Mouse (Mus musculus) megakaryocyte, embryonic 14.5 days (primary cell): Measurements from ENCODE around the gene Fkbp7. TPM values are rescaled to one million over a fixed set of nuclear protein-coding genes. Genes with fewer than 3 reads are reported as not detected.
A peak's percentile ranks its signal among the peaks of the same experiment; 100 is the strongest.

Experiments used
- H3K27me3 ChIP-seq: replicated peaks from 2 replicates; pipeline ENCODE3; 2012; ENCODE audit warnings: inconsistent platforms
- H3K36me3 ChIP-seq: replicated peaks from 2 replicates; pipeline ENCODE3; 2012; ENCODE audit warnings: low read length, inconsistent platforms, mixed read lengths
- H3K4me1 ChIP-seq: 2 replicates; pipeline ENCODE4 v1.6.1; 2012; ENCODE audit warnings: inconsistent platforms
- H3K4me3 ChIP-seq: replicated peaks from 2 replicates; pipeline ENCODE3; 2012; ENCODE audit warnings: moderate library complexity, mild to moderate bottlenecking, inconsistent platforms
- H3K9me3 ChIP-seq: 2 replicates; pipeline ENCODE4 v1.6.1; 2012; ENCODE audit warnings: inconsistent platforms
- FLI1 ChIP-seq: IDR thresholded peaks from 2 replicates; pipeline ENCODE4 v1.6.1; 2012; ENCODE audit warnings: low read length, inconsistent platforms, mixed read lengths
- GATA1 ChIP-seq: IDR thresholded peaks from 3 replicates; pipeline ENCODE4 v1.6.1; 2012; ENCODE audit warnings: mixed read lengths, low read length, inconsistent platforms, borderline replicate concordance
- polyA plus RNA-seq: library from polyadenylated mRNA; stranded (reverse); fragments of >175 nt; gene quantifications from 2 replicates; pipeline ENCODE4 v1.2.3, GENCODE M21; 2012; ENCODE audit warnings: low replicate concordance; ENCODE audit not compliant: insufficient read depth

The Fkbp7 gene
- polyA plus RNA-seq = not detected in 2 replicates

DNA sequence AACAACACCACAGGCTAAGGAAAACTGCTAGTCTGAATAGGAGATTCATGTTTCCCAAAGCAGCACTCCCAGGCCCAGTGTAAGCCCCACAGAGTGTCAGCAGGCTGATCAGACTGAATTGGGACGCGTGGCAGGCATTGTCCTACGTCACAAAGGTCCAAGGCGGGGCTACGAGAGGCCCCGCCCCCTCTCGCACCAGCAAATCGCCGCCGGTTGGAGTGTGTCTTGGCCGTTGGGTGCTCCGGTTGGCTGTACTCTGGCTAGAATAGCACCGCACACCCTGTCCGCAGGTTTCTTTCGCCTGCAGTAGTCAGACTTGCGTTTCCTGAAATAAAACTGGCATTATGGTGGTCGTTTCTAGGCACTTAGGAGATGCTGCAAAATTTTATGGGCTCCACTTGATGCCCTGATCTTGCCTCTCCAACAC, at the start of gene Fkbp7:
Gene Fkbp7, minus strand, starts transcription at position 151 of the 427 bp plus-strand sequence.
- H3K4me1 ChIP-seq = peaks cover 55% of the 10 kb centered on the region
- peak within 1 kb of the TSS; percentile 94 for H3K4me3 ChIP-seq
- no peaks in the 10 kb centered on the region for H3K27me3 ChIP-seq
- peaks cover 18% of the 10 kb centered on the region for H3K36me3 ChIP-seq
- TF ChIP-seq FLI1 (no peak), GATA1 (no peak)
- H3K9me3 ChIP-seq = no peaks in the 10 kb centered on the region

DNA sequence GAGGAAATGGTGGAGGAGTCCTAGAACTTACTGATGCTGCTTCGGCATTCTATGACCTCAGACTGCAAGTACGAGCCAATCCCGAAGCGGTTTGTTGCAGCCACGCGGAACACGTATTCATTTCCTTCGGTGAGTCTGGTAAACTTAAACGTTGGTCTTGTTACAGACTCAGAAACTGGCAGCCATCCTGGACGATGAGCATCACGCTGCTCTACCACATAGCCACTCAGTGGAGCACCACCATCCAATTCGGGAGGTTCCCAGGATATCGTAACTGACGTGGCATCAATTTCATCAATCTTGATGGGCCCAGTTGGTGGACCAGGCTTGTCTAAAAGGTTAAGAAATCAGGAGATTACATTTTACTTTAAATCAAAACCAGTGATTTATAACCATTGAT, 46.7 kb upstream of the Fkbp7 start:
- no peaks in the 10 kb centered on the region for H3K4me1 ChIP-seq
- H3K9me3 ChIP-seq = peaks cover 82% of the 10 kb centered on the region
- TF ChIP-seq FLI1 = no peak
- TF ChIP-seq GATA1 = no peak
- no peak overlapping the region for H3K4me3 ChIP-seq
- peaks cover 8% of the 10 kb centered on the region for H3K36me3 ChIP-seq
- no peaks in the 10 kb centered on the region for H3K27me3 ChIP-seq

DNA sequence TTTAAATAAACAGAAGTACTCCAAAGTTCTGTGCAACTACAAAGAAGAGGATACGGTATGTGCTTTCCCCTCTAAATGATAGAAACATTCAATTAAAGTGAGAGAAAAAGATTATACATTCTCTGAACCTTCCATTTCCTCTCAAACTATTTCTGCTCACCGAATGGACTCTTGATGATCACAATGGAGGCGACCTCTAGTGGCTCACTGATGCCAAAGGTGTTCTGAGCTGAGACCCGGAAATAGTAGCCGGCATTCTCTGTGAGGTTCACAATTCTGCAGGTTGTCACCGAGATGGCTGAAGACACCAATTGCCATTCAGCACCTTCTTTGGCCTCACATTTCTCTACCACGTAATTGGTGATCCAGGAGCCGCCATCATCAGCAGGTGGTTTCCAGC, 42.1 kb upstream of the Fkbp7 start:
- H3K9me3 ChIP-seq = peaks cover 91% of the 10 kb centered on the region
- no peaks in the 10 kb centered on the region for H3K4me1 ChIP-seq
- TF ChIP-seq FLI1 (no peak), GATA1 (no peak)
- no peak overlapping the region for H3K4me3 ChIP-seq
- no peaks in the 10 kb centered on the region for H3K27me3 ChIP-seq
- H3K36me3 ChIP-seq = peaks cover 47% of the 10 kb centered on the region

DNA sequence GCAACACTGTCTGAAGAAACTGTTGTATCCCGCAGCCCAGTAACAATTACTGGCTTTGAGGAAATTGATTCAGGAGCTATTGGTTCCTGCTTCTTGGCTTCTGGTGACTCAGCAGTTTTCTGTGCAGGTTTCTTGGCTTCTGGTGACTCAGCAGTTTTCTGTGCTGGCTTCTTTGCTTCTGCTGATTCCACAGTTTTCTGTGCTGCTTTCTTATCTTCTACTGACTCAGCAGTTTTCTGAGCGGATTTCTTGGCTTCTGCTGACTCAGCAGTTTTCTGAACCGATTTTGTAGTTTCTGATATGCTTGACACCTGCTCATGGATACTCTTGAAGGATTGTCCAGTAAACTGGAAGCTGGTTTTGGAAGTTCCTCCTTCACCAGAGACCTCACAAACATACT, 35.6 kb upstream of the Fkbp7 start:
- Histone ChIP-seq H3K4me1 (no peaks in the 10 kb centered on the region), H3K27me3 (no peaks in the 10 kb centered on the region), H3K9me3 (peaks cover 58% of the 10 kb centered on the region), H3K4me3 (no peak overlapping the region), H3K36me3 (peaks cover 56% of the 10 kb centered on the region)
- no peak for TF ChIP-seq FLI1
- TF ChIP-seq GATA1 = no peak

DNA sequence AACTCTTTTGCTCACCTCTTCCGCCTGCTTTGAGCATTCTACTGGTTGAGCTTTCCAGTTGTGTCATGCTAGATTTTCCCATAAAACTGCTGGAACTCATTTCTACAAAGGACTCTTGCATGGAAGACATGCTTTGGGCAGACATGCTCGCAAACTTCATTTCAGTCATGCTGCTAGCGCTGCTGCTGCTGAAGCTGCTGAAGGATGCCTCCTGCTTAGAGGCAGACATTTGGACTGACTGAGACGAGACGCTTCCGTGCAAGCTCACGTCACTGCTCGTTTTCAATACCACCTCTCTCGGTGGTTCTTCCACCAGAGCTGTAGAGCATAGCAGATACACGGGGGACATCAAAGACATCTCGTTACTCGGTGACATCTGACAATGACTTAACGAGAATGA, 32.7 kb upstream of the Fkbp7 start:
- TF ChIP-seq FLI1 (no peak), GATA1 (no peak)
- no peaks in the 10 kb centered on the region for H3K27me3 ChIP-seq
- no peak overlapping the region for H3K4me3 ChIP-seq
- no peaks in the 10 kb centered on the region for H3K4me1 ChIP-seq
- peaks cover 59% of the 10 kb centered on the region for H3K36me3 ChIP-seq
- H3K9me3 ChIP-seq = peaks cover 29% of the 10 kb centered on the region

DNA sequence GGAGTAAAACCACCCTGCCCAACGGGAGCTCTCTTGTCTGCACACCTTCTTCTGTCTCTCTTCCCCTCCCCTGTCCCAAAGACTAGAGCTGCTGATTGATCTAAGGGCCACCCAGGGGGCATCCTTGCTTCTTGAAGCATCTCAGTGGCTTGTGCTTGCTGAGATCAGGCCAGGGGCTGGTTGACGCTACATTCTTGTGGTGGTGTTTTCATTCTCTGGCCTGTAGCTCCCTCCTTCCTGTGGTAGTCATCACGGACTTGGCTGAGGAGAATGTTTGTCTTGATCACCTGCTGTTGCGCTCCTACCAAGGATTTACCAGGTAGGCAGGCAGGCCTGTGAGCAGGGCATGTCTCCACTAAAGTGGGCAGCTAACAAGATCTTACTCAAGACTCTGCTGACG, 29.8 kb upstream of the Fkbp7 start:
- no peak for TF ChIP-seq GATA1
- no peak for TF ChIP-seq FLI1
- H3K4me3 ChIP-seq = no peak overlapping the region
- no peaks in the 10 kb centered on the region for H3K4me1 ChIP-seq
- 0 out of 2 replicates have a peak, but pooled peaks cover 7% of the 10 kb centered on the region for H3K9me3 ChIP-seq
- no peaks in the 10 kb centered on the region for H3K27me3 ChIP-seq
- peaks cover 67% of the 10 kb centered on the region for H3K36me3 ChIP-seq

DNA sequence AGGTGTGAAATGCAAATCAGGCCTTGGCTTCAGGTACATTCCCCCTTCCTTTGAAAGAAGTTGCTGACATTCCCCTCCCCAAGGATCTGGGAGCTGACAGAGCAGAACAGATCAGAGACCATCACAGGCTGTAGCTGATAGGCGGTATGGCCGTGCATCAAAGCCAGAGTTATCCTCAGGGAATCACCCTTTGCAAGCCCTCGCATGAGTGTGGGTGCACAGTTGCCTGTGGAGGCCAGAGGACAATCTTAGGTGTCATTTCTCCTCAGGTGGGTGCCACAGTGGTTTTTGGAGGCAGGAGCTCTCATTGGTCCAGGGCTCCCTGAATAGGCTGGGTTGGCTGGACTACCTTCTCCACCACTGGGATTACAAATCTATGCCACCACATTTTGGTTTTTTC, 29.3 kb upstream of the Fkbp7 start:
- no peak overlapping the region for H3K4me3 ChIP-seq
- H3K27me3 ChIP-seq = no peaks in the 10 kb centered on the region
- H3K9me3 ChIP-seq = 0 out of 2 replicates have a peak, but pooled peaks cover 7% of the 10 kb centered on the region
- TF ChIP-seq FLI1 = no peak
- no peak for TF ChIP-seq GATA1
- H3K4me1 ChIP-seq = no peaks in the 10 kb centered on the region
- peaks cover 73% of the 10 kb centered on the region for H3K36me3 ChIP-seq

DNA sequence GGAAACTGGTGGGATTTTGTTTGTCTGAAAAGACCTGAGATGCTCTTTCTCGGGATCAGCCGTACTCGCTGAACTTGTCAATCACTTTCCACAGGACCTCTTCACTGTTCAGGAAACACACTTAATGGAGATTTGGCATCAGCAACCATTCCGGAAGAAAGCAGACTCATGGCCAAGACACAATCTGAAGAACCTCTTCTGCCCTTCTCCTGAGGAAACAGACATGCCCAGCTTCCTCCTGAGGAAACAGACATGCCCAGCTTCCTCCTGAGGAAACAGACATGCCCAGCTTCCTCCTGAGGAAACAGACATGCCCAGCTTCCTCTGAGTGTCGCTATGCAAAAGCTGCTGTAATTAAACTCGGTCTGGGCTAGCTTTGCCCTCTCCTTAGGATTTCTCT, 22.4 kb upstream of the Fkbp7 start:
- no peaks in the 10 kb centered on the region for H3K9me3 ChIP-seq
- H3K4me3 ChIP-seq = no peak overlapping the region
- peaks cover 12% of the 10 kb centered on the region for H3K4me1 ChIP-seq
- H3K36me3 ChIP-seq = peaks cover 95% of the 10 kb centered on the region
- no peak for TF ChIP-seq FLI1
- no peak for TF ChIP-seq GATA1
- no peaks in the 10 kb centered on the region for H3K27me3 ChIP-seq

DNA sequence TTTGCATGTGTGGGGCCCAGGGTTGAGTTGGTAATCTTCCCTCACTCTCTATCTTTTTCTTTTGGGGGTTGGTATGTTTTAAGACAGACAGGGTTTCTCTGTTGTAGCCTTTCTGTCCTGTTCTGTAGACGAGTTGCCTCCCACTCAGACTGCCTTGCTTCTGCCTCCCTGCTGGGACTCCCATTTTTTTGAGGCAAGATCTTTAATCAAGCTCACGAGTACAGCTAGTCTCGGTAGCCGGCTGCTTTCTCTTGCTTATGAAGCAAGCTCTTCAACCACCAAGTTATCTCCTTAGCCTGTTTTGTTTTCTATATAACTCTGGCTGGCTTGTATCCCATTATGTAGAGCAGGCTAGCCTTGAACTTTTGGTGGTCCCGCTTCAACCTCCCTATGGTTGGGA, 20.8 kb upstream of the Fkbp7 start:
- Histone ChIP-seq H3K4me1 (peaks cover 20% of the 10 kb centered on the region), H3K27me3 (no peaks in the 10 kb centered on the region), H3K4me3 (no peak overlapping the region), H3K36me3 (peaks cover 92% of the 10 kb centered on the region), H3K9me3 (no peaks in the 10 kb centered on the region)
- TF ChIP-seq GATA1 = no peak

DNA sequence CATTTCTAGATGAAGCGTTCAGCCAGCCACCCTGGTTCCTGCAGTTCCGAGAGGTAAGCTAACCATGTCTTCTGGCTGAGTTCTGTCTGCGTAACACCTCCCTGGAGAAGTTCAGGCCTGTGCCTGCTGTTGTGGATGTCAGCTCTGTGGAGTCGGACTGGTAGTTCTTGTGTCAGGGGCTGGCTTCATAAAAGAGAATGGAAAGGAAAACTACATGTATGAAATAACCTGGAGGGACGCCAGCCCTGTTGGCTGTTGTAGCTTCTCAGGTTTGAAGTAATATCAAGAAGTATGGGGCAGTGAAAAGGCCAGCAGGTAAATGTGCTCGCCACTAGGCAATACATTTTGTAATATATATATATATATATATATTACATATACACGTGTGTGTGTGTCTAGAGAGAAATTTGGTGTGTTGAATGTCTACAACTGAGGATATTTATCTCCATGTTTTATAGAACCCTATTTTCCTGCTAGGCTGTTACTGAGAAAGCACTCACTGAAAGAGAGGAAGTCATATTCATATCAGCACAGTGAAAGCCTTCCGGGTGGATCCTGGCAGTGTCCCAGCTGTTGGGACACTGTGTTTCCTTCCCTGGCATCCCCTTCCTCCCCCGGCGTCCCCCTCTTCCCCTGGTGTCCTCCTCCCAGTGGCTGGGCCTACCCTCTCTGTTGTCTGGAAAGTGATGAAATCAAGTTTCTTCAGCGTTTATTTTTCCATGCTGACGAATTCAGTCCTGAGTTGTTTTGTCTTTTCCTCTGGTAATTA, 17.7 kb upstream of the Fkbp7 start:
- Histone ChIP-seq H3K27me3 (no peaks in the 10 kb centered on the region), H3K36me3 (peaks cover 95% of the 10 kb centered on the region), H3K4me3 (no peak overlapping the region)

DNA sequence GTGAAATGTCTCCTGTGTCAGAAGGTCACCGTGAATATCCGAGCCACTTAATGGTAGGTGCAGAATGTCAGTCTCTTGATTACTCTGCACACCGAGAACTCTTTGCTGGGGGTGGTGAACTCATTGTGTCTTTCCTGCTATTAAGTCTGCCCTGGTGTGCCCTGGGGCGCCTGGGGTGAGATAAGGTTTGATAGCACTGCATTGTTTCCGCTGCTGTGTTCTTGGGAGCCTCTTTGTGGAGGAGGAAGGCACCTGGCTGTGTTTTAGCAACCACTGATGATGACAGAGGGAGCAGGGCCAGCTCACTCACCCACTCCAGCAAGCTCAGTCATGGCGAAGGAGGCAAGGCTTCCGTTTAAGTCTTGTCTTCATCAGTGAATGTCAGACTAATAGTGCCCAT, 15.2 kb upstream of the Fkbp7 start:
- Histone ChIP-seq H3K4me1 (peaks cover 55% of the 10 kb centered on the region), H3K4me3 (no peak overlapping the region), H3K9me3 (no peaks in the 10 kb centered on the region), H3K36me3 (peaks cover 91% of the 10 kb centered on the region), H3K27me3 (no peaks in the 10 kb centered on the region)
- TF ChIP-seq FLI1 (no peak), GATA1 (no peak)

More for the DNA sequence above, 17.7 kb upstream of the Fkbp7 start:
- TF ChIP-seq GATA1 (no peak), FLI1 (no peak)
- H3K9me3 ChIP-seq = no peaks in the 10 kb centered on the region
- H3K4me1 ChIP-seq = peaks cover 48% of the 10 kb centered on the region
